Mouse (Mus musculus) kidney, embryonic 15.5 days (tissue): Measurements from ENCODE around the gene Olfr606. TPM values are rescaled to one million over a fixed set of nuclear protein-coding genes. Genes with fewer than 3 reads are reported as not detected.
"Not testable (repeated sequence)": the region's sequence is repeated elsewhere in the genome, so short reads cannot be mapped to it uniquely, and the experiment has no call there.

ENCODE experiments used
- ATAC-seq: fragments of 200-750 bp; cut with Nextera tagmentation; replicated peaks from 2 replicates; pipeline ENCODE4 v1.8.0; 2017; ENCODE audit warnings: moderate TSS enrichment; ENCODE audit not compliant: low FRiP score
- H3K27ac ChIP-seq: fragments of 300-500 bp; sonication (generic); 2 replicates; pipeline ENCODE4 v1.5.1; 2015; ENCODE audit warnings: mild to moderate bottlenecking, inconsistent platforms
- H3K27me3 ChIP-seq: fragments of 300-500 bp; sonication (generic); 2 replicates; pipeline ENCODE4 v1.6.1; 2015; ENCODE audit warnings: inconsistent platforms
- H3K36me3 ChIP-seq: fragments of 300-500 bp; sonication (generic); 2 replicates; pipeline ENCODE4 v1.6.1; 2015; ENCODE audit warnings: inconsistent platforms
- H3K4me1 ChIP-seq: fragments of 300-500 bp; sonication (generic); 2 replicates; pipeline ENCODE4 v1.6.1; 2015; ENCODE audit warnings: inconsistent platforms
- H3K4me2 ChIP-seq: fragments of 300-500 bp; sonication (generic); 2 replicates; pipeline ENCODE4 v1.6.1; 2015; ENCODE audit warnings: moderate library complexity, mild to moderate bottlenecking, inconsistent platforms
- H3K4me3 ChIP-seq: fragments of 300-500 bp; sonication (generic); replicated peaks from 2 replicates; pipeline ENCODE4 v1.5.1; 2015; ENCODE audit warnings: mild to moderate bottlenecking, inconsistent platforms
- H3K9ac ChIP-seq: fragments of 300-500 bp; sonication (generic); 2 replicates; pipeline ENCODE4 v1.6.1; 2015; ENCODE audit warnings: mild to moderate bottlenecking, inconsistent platforms
- H3K9me3 ChIP-seq: fragments of 300-500 bp; sonication (generic); replicated peaks from 2 replicates; pipeline ENCODE4 v1.6.1; 2016; ENCODE audit warnings: inconsistent platforms
- WGBS: fragments of 180-500 bp; shearing (Covaris S2); methylation state at CpG from one replicate; pipeline ENCODE4 v1.1.7; 2015; ENCODE audit warnings: mixed read lengths; 5-methylcytosine and 5-hydroxymethylcytosine counted together
- microRNA-seq: library from miRNA; unstranded; fragments of <30 nt; microRNA quantifications from one replicate; pipeline ENCODE4, GENCODE M21; 2016
- polyA plus RNA-seq: library from polyadenylated mRNA; unstranded; fragments of >200 nt; fragmentation: Nextera tagmentation; extraction: Ambion mirVana; gene quantifications from 2 replicates; pipeline ENCODE4 v1.2.1, GENCODE M21; 2015

Olfr606 gene
- not detected in 2 replicates for polyA plus RNA-seq

GRCm38 (mm10) chr7:103448746-103449145 is at the start of gene Olfr606:
Gene Olfr606 (plus strand): TSS chr7:103449046.
- 94% methylated on average over 2 of the region's 2 CpGs for WGBS
- Histone ChIP-seq H3K36me3 (no peaks in the 10 kb centered on the region), H3K9me3 (no peaks in the 10 kb centered on the region), H3K4me1 (no peaks in the 10 kb centered on the region), H3K4me2 (no peak within 1 kb of the TSS), H3K27ac (no peak within 1 kb of the TSS), H3K9ac (no peak within 1 kb of the TSS), H3K4me3 (no peak within 1 kb of the TSS), H3K27me3 (no peaks in the 10 kb centered on the region)
- no peak for ATAC-seq

- H3K4me2 ChIP-seq, H3K27me3 ChIP-seq, ATAC-seq, H3K9me3 ChIP-seq, H3K36me3 ChIP-seq, H3K9ac ChIP-seq, H3K4me1 ChIP-seq, H3K27ac ChIP-seq, H3K4me3 ChIP-seq: not testable (repeated sequence)
- 75% methylated on average over 3 of the region's 3 CpGs for WGBS
Measured at GRCm38 (mm10) chr7:103406521-103407055, 42.3 kb upstream of the Olfr606 start.

- WGBS: 63% methylated on average over 1 of the region's 1 CpGs
- H3K27ac ChIP-seq: not testable (repeated sequence)
Measured at GRCm38 (mm10) chr7:103414772-103415171, 34.1 kb upstream of the Olfr606 start, which contains the start of gene Usp17lc. Gene Usp17lc (plus strand): TSS chr7:103415072.

GRCm38 (mm10) chr7:103445339-103445738 is 3.5 kb upstream of the Olfr606 start, which contains the start of gene Olfr605:
Gene Olfr605 (minus strand): TSS chr7:103445439.
- Histone ChIP-seq H3K4me3 (no peak within 1 kb of the TSS), H3K4me1 (no peaks in the 10 kb centered on the region), H3K27ac (no peak within 1 kb of the TSS), H3K9ac (no peak within 1 kb of the TSS), H3K27me3 (no peaks in the 10 kb centered on the region), H3K9me3 (no peaks in the 10 kb centered on the region), H3K4me2 (no peak within 1 kb of the TSS), H3K36me3 (no peaks in the 10 kb centered on the region)
- 91% methylated on average over 1 of the region's 1 CpGs for WGBS
- ATAC-seq: no peak

More at GRCm38 (mm10) chr7:103414772-103415171, 34.1 kb upstream of the Olfr606 start, which contains the start of gene Usp17lc:
- H3K9me3 ChIP-seq, H3K36me3 ChIP-seq, ATAC-seq, H3K4me1 ChIP-seq, H3K9ac ChIP-seq, H3K27me3 ChIP-seq, H3K4me3 ChIP-seq, H3K4me2 ChIP-seq: not testable (repeated sequence)

GRCm38 (mm10) chr7:103460590-103460989 is 11.7 kb downstream of the Olfr606 start:
- no peak overlapping the region for H3K27ac ChIP-seq
- H3K9me3 ChIP-seq: no peaks in the 10 kb centered on the region
- 91% methylated on average over 5 of the region's 5 CpGs for WGBS
- no peak overlapping the region for H3K4me3 ChIP-seq
- H3K36me3 ChIP-seq: no peaks in the 10 kb centered on the region
- no peaks in the 10 kb centered on the region for H3K4me1 ChIP-seq
- no peaks in the 10 kb centered on the region for H3K27me3 ChIP-seq
- no peak for ATAC-seq
- H3K4me2 ChIP-seq: no peak overlapping the region
- no peak overlapping the region for H3K9ac ChIP-seq

GRCm38 (mm10) chr7:103469577-103469976 is 20.7 kb downstream of the Olfr606 start, which contains the start of gene Olfr608:
Gene Olfr608 (plus strand): TSS chr7:103469877.
- Histone ChIP-seq H3K4me2 (no peak within 1 kb of the TSS), H3K9ac (no peak within 1 kb of the TSS), H3K27ac (no peak within 1 kb of the TSS), H3K4me3 (no peak within 1 kb of the TSS), H3K9me3 (no peaks in the 10 kb centered on the region), H3K4me1 (no peaks in the 10 kb centered on the region), H3K36me3 (no peaks in the 10 kb centered on the region), H3K27me3 (no peaks in the 10 kb centered on the region)
- ATAC-seq: no peak

GRCm38 (mm10) chr7:103477106-103477505 is 28.3 kb downstream of the Olfr606 start:
- not testable (repeated sequence) for H3K4me3 ChIP-seq, H3K4me2 ChIP-seq, ATAC-seq, H3K27ac ChIP-seq, H3K9ac ChIP-seq, H3K4me1 ChIP-seq, H3K27me3 ChIP-seq, H3K9me3 ChIP-seq, H3K36me3 ChIP-seq
- WGBS: 88% methylated on average over 9 of the region's 9 CpGs

- Histone ChIP-seq H3K27me3 (no peaks in the 10 kb centered on the region), H3K4me2 (no peak within 1 kb of the TSS), H3K27ac (no peak within 1 kb of the TSS), H3K9me3 (no peaks in the 10 kb centered on the region), H3K4me1 (no peaks in the 10 kb centered on the region), H3K36me3 (no peaks in the 10 kb centered on the region), H3K4me3 (no peak within 1 kb of the TSS), H3K9ac (no peak within 1 kb of the TSS)
- 53% methylated on average over 1 of the region's 1 CpGs for WGBS
- no peak for ATAC-seq
Measured at GRCm38 (mm10) chr7:103497962-103498361, 49.1 kb downstream of the Olfr606 start, which contains the start of gene Olfr609. Gene Olfr609 (minus strand): TSS chr7:103498062.

Small RNAs within 50 kb of the gene (microRNA-seq; reads per million reads assigned to microRNA genes)
- gene Gm25774: not detected

Other genes starting within 250 kb of the Olfr606 start
- gene Olfr593, start 237.2 kb upstream of the Olfr606 start, polyA plus RNA-seq: not detected in 2 replicates
- gene Olfr594, start 232.1 kb upstream of the Olfr606 start, polyA plus RNA-seq: not detected in 2 replicates
- gene Usp17ld, start 196.5 kb upstream of the Olfr606 start, polyA plus RNA-seq: not detected in 2 replicates
- gene Olfr596, start 143.4 kb upstream of the Olfr606 start, polyA plus RNA-seq: not detected in 2 replicates
- gene Olfr597, start 132.7 kb upstream of the Olfr606 start, polyA plus RNA-seq: not detected in 2 replicates
- not detected in 2 replicates for gene Olfr598, start 125.5 kb upstream of the Olfr606 start, polyA plus RNA-seq
- not detected in 2 replicates for gene Olfr599, start 113.1 kb upstream of the Olfr606 start, polyA plus RNA-seq
- not detected in 2 replicates for gene Olfr600, start 99.4 kb upstream of the Olfr606 start, polyA plus RNA-seq
- not detected in 2 replicates for gene Olfr601, start 86.4 kb upstream of the Olfr606 start, polyA plus RNA-seq
- not detected in 2 replicates for gene Olfr603, start 62.9 kb upstream of the Olfr606 start, polyA plus RNA-seq
- not detected in 2 replicates for gene Usp17lc, start 34.0 kb upstream of the Olfr606 start, polyA plus RNA-seq
- gene Olfr605, start 3.6 kb upstream of the Olfr606 start, polyA plus RNA-seq: not detected in 2 replicates
- gene Olfr607, start 15.1 kb downstream of the Olfr606 start, polyA plus RNA-seq: not detected in 2 replicates
- gene Olfr608, start 20.8 kb downstream of the Olfr606 start, polyA plus RNA-seq: not detected in 2 replicates
- not detected in 2 replicates for gene Olfr609, start 49.0 kb downstream of the Olfr606 start, polyA plus RNA-seq
- gene Olfr610, start 63.1 kb downstream of the Olfr606 start, polyA plus RNA-seq: not detected in 2 replicates
- not detected in 2 replicates for gene Olfr611, start 71.8 kb downstream of the Olfr606 start, polyA plus RNA-seq
- gene Olfr612, start 93.7 kb downstream of the Olfr606 start, polyA plus RNA-seq: not detected in 2 replicates
- not detected in 2 replicates for gene Olfr613, start 99.0 kb downstream of the Olfr606 start, polyA plus RNA-seq
- gene Olfr615, start 107.0 kb downstream of the Olfr606 start, polyA plus RNA-seq: not detected in 2 replicates
- gene Olfr616, start 120.1 kb downstream of the Olfr606 start, polyA plus RNA-seq: not detected in 2 replicates
- gene Olfr617, start 124.0 kb downstream of the Olfr606 start, polyA plus RNA-seq: not detected in 2 replicates
- not detected in 2 replicates for gene Olfr618, start 141.1 kb downstream of the Olfr606 start, polyA plus RNA-seq
- not detected in 2 replicates for gene Olfr619, start 151.5 kb downstream of the Olfr606 start, polyA plus RNA-seq
- gene Olfr620, start 163.5 kb downstream of the Olfr606 start, polyA plus RNA-seq: not detected in 2 replicates
- not detected in 2 replicates for gene Olfr622, start 193.7 kb downstream of the Olfr606 start, polyA plus RNA-seq
- gene Olfr623, start 214.7 kb downstream of the Olfr606 start, polyA plus RNA-seq: not detected in 2 replicates
- gene Olfr624, start 222.1 kb downstream of the Olfr606 start, polyA plus RNA-seq: 0.03 TPM in 1 of 2 replicates, not detected in the other
- not detected in 2 replicates for gene Olfr625-ps1, start 233.7 kb downstream of the Olfr606 start, polyA plus RNA-seq